Mouse (Mus musculus) C2C12 (cell line): ENCODE results near the gene Zranb3. TPM values are rescaled to one million over a fixed set of nuclear protein-coding genes. Genes with fewer than 3 reads are reported as not detected.
"Not testable (repeated sequence)": the region's sequence is repeated elsewhere in the genome, so short reads cannot be mapped to it uniquely, and the experiment has no call there.

Source experiments
- H3K27me3 ChIP-seq: one replicate; pipeline ENCODE4 v1.6.1; 2011; ENCODE audit not compliant: control insufficient read depth, insufficient read depth, insufficient read length
- H3K36me3 ChIP-seq: one replicate; pipeline ENCODE4 v1.6.1; 2011; ENCODE audit not compliant: control insufficient read depth, insufficient read depth
- H3K4me3 ChIP-seq: one replicate; pipeline ENCODE4 v1.5.1; 2011; ENCODE audit warnings: mild to moderate bottlenecking, control low read depth; ENCODE audit not compliant: poor library complexity, insufficient read depth, severe bottlenecking
- H3K79me2 ChIP-seq: one replicate; pipeline ENCODE4 v1.6.1; 2011; ENCODE audit not compliant: control insufficient read depth, insufficient read depth
- H3K79me3 ChIP-seq: one replicate; pipeline ENCODE4 v1.6.1; 2011; ENCODE audit warnings: low read depth, control low read depth
- H3ac ChIP-seq: one replicate; pipeline ENCODE3; 2011; ENCODE audit warnings: low read depth; ENCODE audit not compliant: control insufficient read depth, insufficient read length
- CEBPB ChIP-seq: IDR thresholded peaks from one replicate; pipeline ENCODE4 v1.6.1; 2011; ENCODE audit warnings: low read depth, mild to moderate bottlenecking, control low read depth, moderate library complexity
- CTCF ChIP-seq: IDR thresholded peaks from one replicate; pipeline ENCODE4 v1.5.1; 2011; ENCODE audit not compliant: control insufficient read depth, insufficient read depth, insufficient read length
- FOSL1 ChIP-seq: IDR thresholded peaks from one replicate; pipeline ENCODE4 v1.8.0; 2011; ENCODE audit warnings: mild to moderate bottlenecking, low read length; ENCODE audit not compliant: poor library complexity, insufficient read depth, severe bottlenecking
- MAX ChIP-seq: IDR thresholded peaks from one replicate; pipeline ENCODE4 v1.6.1; 2011; ENCODE audit warnings: mild to moderate bottlenecking, control low read depth
- MYOD1 ChIP-seq: IDR thresholded peaks from one replicate; pipeline ENCODE4 v1.6.1; 2011; ENCODE audit warnings: low read depth; ENCODE audit not compliant: control insufficient read depth, insufficient read length
- MYOG ChIP-seq: IDR thresholded peaks from one replicate; pipeline ENCODE4 v1.6.1; 2011; ENCODE audit not compliant: control insufficient read depth, insufficient read length; ENCODE audit errors: extremely low read depth
- USF1 ChIP-seq: IDR thresholded peaks from one replicate; pipeline ENCODE4 v1.6.1; 2011; ENCODE audit warnings: low read depth, mild to moderate bottlenecking, control low read depth, moderate library complexity
- polyA plus RNA-seq: library from polyadenylated mRNA; unstranded; fragments of >200 nt; fragmentation: generic; extraction: Trizol; gene quantifications from one replicate; pipeline ENCODE4 v1.2.1, GENCODE M21; 2012; ENCODE audit warnings: missing spikeins

Gene Zranb3
- polyA plus RNA-seq, 1 experiment: 3.1 TPM

DNA sequence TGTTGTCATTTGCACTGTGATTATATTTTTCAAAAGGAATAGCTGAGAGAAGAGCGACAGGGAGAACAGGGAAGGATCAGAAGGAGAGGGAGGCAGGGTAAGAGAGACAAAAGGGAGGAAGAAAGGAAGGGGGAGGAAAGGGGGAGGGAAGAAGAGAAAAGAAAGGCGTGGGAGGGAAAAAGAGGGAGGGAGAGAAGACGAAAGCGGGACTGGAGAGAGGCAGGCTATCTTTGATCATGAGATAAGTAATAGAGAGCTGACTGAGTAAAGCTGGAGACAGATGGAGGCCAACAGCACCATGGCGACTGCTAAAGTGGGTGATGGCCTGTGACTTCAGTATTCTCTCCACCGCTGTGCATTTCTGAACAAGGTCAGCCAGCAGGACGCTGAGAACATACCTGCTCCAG is 143.5 kb downstream of the Zranb3 start:
- Histone ChIP-seq H3K79me2 (no peaks in the 10 kb centered on the region), H3K36me3 (no peaks in the 10 kb centered on the region), H3K27me3 (no peaks in the 10 kb centered on the region), H3K4me3 (no peak overlapping the region), H3K79me3 (no peaks in the 10 kb centered on the region), H3ac (no peak overlapping the region)
- TF ChIP-seq MYOD1: no peak
- no peak for TF ChIP-seq USF1
- no peak for TF ChIP-seq CEBPB
- no peak for TF ChIP-seq FOSL1
- TF ChIP-seq CTCF: no peak
- no peak for TF ChIP-seq MYOG
- TF ChIP-seq MAX: no peak

DNA sequence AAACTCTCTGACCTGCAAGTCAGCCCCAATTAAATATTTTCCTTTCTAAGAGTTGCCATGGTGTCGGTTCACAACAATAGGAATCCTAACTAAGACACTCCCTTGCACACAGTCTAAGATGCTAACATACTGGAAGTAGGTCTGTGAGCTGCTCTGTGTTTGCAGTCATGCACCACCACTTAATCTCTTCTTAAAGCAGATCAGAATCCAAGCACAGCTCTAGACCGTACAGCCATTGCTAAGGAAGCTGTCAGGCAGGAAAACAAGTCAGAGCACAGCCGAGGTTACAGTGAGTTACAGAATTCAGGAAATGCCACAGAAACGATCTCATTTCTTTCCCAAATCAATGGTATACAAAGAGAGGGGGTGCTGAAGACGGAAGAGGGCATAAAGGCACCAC is 144.0 kb downstream of the Zranb3 start:
- Histone ChIP-seq H3K36me3 (no peaks in the 10 kb centered on the region), H3K4me3 (no peak overlapping the region), H3K79me2 (no peaks in the 10 kb centered on the region), H3K27me3 (no peaks in the 10 kb centered on the region), H3ac (no peak overlapping the region), H3K79me3 (no peaks in the 10 kb centered on the region)
- TF ChIP-seq FOSL1: no peak
- no peak for TF ChIP-seq CTCF
- no peak for TF ChIP-seq CEBPB
- no peak for TF ChIP-seq USF1
- no peak for TF ChIP-seq MYOD1
- no peak for TF ChIP-seq MYOG
- no peak for TF ChIP-seq MAX

DNA sequence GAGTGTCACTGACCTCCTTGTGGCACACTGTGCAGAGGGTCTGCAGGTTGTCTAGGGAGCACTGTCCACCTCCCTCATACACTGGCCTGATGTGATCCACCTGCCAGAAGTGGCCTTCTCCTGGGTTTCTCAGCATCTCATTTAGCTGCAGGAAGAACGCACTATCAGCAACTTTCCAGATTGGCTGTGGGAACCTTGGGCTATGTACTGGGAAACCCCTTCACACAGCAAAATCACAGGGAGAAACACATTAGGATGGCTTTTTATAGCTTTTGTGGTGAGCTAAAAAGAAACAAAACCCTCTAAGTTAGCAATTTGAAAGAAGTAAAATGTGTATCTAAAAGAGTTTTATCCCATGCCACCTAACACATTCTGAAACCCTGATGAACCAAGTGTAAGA is 146.3 kb downstream of the Zranb3 start:
- H3K27me3 ChIP-seq: no peaks in the 10 kb centered on the region
- TF ChIP-seq MYOD1 (no peak), CTCF (no peak), USF1 (no peak), MAX (no peak), MYOG (no peak), CEBPB (no peak), FOSL1 (no peak)
- H3K36me3 ChIP-seq: no peaks in the 10 kb centered on the region
- no peaks in the 10 kb centered on the region for H3K79me2 ChIP-seq
- H3K79me3 ChIP-seq: no peaks in the 10 kb centered on the region
- H3ac ChIP-seq: no peak overlapping the region
- H3K4me3 ChIP-seq: no peak overlapping the region

DNA sequence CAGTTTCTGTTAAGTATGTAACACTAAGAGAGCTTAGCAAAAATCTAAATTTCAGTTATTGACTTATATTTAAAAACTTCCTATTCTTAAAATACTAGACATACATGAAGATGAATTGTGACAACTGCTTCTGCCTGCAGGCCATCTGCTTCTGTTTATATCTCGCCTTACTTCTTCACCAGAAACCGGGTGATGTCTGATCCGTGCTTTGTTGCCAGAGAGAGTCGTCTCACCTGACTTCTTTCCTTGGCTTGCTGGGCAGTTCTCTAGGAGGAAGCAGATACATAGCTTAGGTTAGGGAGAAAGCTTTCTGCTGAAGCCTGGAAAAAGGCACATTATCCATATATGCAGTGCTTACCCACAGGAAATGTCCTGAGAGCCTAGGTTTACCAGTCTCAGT is 148.0 kb downstream of the Zranb3 start:
- no peaks in the 10 kb centered on the region for H3K79me2 ChIP-seq
- H3K27me3 ChIP-seq: no peaks in the 10 kb centered on the region
- no peak overlapping the region for H3ac ChIP-seq
- H3K36me3 ChIP-seq: no peaks in the 10 kb centered on the region
- H3K4me3 ChIP-seq: no peak overlapping the region
- no peaks in the 10 kb centered on the region for H3K79me3 ChIP-seq
- TF ChIP-seq FOSL1 (no peak), CTCF (no peak), MYOG (no peak), MAX (no peak), CEBPB (no peak), USF1 (no peak)

DNA sequence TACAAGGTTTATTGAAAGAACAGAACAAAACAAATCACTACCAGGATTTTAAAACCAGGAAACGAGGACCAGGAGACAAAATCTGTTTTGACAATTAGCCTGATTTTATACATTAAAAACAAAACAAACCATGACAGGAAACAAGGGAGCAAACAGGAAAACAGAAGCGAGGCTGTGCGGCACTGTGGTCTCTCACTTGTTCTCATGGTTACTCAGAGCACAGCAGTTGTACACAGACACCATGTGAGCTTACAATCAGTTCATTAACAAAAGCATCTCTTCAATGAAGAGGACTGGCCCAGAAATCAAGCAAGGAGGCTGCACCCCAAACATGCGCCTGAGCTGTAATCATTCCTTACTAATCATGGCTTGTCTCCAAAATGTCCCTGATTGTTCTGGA is 148.6 kb downstream of the Zranb3 start:
- not testable (repeated sequence) for H3K4me3 ChIP-seq, H3K27me3 ChIP-seq, H3ac ChIP-seq, H3K36me3 ChIP-seq, H3K79me2 ChIP-seq, H3K79me3 ChIP-seq

DNA sequence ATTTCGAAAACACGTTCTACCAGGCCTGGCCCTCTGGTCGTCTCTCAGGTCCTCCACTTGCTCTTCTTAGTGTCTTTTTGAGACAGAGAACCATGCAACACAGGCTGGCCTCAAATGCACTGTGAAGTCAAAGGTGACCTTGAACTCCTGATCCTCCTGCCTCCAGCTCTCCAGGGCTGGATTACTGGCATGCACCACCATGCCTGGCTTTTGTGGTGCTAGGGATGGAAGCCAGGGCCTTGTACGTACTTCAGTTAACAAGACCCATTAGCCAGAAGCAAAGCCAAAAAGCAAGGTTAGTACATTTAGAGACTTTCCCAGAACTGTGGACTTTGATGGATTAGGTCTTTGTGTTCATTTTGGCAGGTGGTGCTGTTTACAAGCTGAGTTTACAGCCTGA is 150.6 kb downstream of the Zranb3 start:
- H3K79me3 ChIP-seq: no peaks in the 10 kb centered on the region
- H3K36me3 ChIP-seq: no peaks in the 10 kb centered on the region
- H3K4me3 ChIP-seq: no peak overlapping the region
- no peak overlapping the region for H3ac ChIP-seq
- no peaks in the 10 kb centered on the region for H3K27me3 ChIP-seq
- H3K79me2 ChIP-seq: no peaks in the 10 kb centered on the region
- TF ChIP-seq MAX: no peak
- TF ChIP-seq USF1: no peak
- no peak for TF ChIP-seq CTCF
- TF ChIP-seq CEBPB: no peak
- no peak for TF ChIP-seq FOSL1
- no peak for TF ChIP-seq MYOD1
- no peak for TF ChIP-seq MYOG
